Mouse (Mus musculus) liver, postnatal 0 days (tissue): ENCODE data around the gene Actn4.

Source experiments
- CTCF ChIP-seq: sonication (generic); IDR thresholded peaks from 2 replicates; pipeline ENCODE4 v1.5.1; 2016; ENCODE audit warnings: antibody characterized with exemption, low read depth
- EP300 ChIP-seq: IDR thresholded peaks from 2 replicates; pipeline ENCODE4 v1.6.1; 2016; ENCODE audit warnings: antibody characterized with exemption, low read depth, mild to moderate bottlenecking

DNA sequence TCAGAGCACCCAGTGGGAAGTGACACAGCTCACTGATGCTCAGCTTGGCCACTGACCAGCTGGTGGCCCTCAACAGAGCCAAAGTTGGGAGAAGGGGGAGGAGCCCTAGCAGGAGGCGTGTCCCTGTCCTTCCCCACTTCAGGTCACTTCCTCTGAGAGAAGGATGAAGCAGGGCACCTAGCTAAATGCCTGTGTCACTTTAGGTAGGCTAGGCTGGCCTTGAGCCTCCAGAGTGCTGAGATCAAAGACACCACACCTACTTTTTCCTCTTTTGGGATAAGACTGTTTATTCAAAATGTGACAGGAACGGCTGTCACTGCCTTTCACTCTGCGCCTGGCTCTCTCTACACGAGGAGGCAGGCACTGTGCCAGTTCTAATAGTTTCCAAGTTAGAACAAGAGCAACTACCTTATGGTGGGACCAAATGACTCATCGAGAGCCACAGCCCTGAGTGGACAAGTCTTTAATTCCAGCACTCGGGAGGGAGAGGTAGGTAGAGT, 9.7 kb upstream of the Actn4 start:
- TF ChIP-seq CTCF (no peak), EP300 (no peak)
